Mouse (Mus musculus): ENCODE results near the gene Ddx59. TPM values are rescaled to one million over a fixed set of nuclear protein-coding genes. Genes with fewer than 3 reads are reported as not detected.

The Ddx59 gene
- polyA plus RNA-seq (2015; fragmentation: Nextera tagmentation; extraction: Ambion mirVana), result 12.5 and 13.0 TPM in 2 replicates

DNA sequence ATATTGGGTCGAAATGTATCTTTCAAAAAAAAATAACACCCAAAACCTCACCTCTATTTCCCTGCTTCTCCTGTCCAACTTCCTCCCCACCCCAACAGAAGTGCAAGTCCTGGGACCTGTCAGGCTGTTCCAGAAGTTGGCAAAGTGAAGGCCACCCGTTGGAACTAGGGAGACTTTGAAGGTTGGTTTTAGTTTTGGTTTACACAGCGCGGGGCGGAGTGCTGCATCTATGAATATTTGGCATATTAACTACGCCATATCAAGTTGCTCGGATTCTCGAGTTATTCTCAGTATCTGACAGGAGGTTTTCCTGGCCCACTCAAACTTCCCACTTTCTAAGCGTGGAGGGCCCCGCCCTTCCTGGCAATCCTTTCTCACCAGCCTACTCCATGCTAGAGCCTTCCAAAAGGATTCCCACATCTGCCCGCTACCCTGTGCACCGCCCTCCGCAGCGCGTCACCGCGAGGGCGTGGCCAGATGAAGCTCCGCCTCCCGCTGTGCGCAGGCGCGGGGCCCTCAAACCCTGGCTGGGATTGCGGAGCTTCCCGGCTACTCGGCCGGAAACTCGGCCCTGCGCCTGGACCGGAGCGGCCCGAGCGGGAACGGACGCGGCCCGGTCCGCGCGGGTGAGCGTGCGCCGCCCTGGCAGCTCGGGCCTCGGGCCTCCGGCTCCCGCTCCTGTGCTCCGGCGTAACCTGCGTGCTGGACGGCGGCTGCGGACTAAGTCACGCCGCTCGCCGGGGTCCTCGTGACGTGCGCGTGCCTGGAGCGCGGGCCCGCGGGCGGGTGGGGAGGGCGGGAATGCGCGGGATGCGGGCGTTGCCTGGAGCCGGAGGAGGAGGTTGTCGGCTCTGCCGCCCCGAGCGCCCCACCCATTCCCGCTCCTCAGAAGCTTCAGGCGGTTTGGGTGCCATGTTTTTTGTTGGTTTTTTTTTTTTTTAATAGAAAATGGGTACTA, at the start of gene Ddx59:
Ddx59 (plus strand) TSS at position 474 of the 958 bp plus-strand sequence.
- Histone ChIP-seq H3K4me3 (replicated peaks) (peak within 1 kb of the TSS; percentile 77), H3K27me3 (replicated peaks) (no peaks in the 10 kb centered on the region), H3K4me1 (0 out of 2 replicates have a peak, but pooled peaks cover 4% of the 10 kb centered on the region), H3K4me2 (peak within 1 kb of the TSS; percentile 57), H3K27ac (peak within 1 kb of the TSS; percentile 100), H3K36me3 (no peaks in the 10 kb centered on the region), H3K9ac (peak within 1 kb of the TSS; percentile 88), H3K9me3 (no peaks in the 10 kb centered on the region)
- ATAC-seq (ENCODE audit: insufficient read depth, low FRiP score, low read depth), result peak; percentile 99
- 2% methylated on average over 78 of the region's 78 CpGs for WGBS

DNA sequence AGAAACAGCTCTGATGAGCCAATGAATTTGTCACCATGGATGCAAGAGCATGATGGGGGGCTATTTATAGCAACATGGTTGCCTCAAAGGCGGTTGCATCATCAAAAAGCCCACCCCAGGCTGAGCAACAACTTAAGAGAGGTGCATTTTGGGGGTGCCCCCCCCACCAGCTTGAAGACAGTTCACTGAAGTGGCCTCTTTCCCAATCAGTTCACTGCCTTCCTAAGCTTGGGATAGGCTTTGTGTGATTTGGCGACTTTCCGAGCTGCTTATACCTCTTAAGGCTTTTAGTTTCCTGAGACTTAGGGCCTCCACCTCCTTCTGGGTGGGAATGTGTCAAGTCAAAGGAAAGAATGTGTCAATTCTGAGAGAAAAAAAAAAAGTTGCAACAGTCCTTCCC, 49.1 kb upstream of the Ddx59 start:
- no peak for ATAC-seq (ENCODE audit: insufficient read depth, low FRiP score, low read depth)
- Histone ChIP-seq H3K9me3 (no peaks in the 10 kb centered on the region), H3K9ac (no peak overlapping the region), H3K4me1 (no peaks in the 10 kb centered on the region), H3K4me3 (replicated peaks) (no peak overlapping the region), H3K36me3 (no peaks in the 10 kb centered on the region), H3K4me2 (no peak overlapping the region), H3K27ac (no peak overlapping the region), H3K27me3 (replicated peaks) (no peaks in the 10 kb centered on the region)
- WGBS, result 76% methylated on average over 3 of the region's 3 CpGs

DNA sequence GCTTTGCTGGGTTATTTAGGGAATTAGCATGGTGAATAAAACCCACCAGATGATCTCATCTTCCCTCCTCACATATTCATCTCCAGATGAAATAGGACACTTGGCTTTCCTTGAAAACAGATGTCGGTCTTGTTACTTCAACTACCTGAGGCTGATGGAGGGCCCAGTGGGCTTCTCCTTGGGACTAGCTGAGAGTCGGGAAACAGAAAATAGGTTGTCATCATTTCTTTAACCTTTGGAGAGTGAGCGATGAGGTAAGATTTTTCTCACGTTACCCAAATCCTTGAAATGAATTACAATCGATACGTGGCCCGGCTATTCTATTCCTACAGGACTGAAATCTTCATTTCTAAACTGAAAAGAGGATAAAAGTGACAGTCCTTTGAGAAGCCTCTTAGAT, 35.8 kb upstream of the Ddx59 start:
- WGBS, result 92% methylated on average over 7 of the region's 7 CpGs
- no peaks in the 10 kb centered on the region for H3K36me3 ChIP-seq

GRCm38 (mm10) chr1:136380161-136380560, 34.9 kb upstream of the Ddx59 start:
- no peaks in the 10 kb centered on the region for H3K9me3 ChIP-seq
- no peak overlapping the region for H3K27ac ChIP-seq
- no peaks in the 10 kb centered on the region for H3K27me3 ChIP-seq (replicated peaks)
- ATAC-seq (ENCODE audit: insufficient read depth, low FRiP score, low read depth), result no peak
- H3K4me3 ChIP-seq (replicated peaks), result no peak overlapping the region
- WGBS, result 82% methylated on average over 4 of the region's 4 CpGs
- H3K9ac ChIP-seq, result no peak overlapping the region
- no peak overlapping the region for H3K4me2 ChIP-seq
- no peaks in the 10 kb centered on the region for H3K4me1 ChIP-seq
- H3K36me3 ChIP-seq, result no peaks in the 10 kb centered on the region

More for the DNA sequence above, 35.8 kb upstream of the Ddx59 start:
- ATAC-seq (ENCODE audit: insufficient read depth, low FRiP score, low read depth), result no peak
- H3K27me3 ChIP-seq (replicated peaks), result no peaks in the 10 kb centered on the region
- H3K4me3 ChIP-seq (replicated peaks), result no peak overlapping the region
- no peaks in the 10 kb centered on the region for H3K9me3 ChIP-seq
- no peak overlapping the region for H3K27ac ChIP-seq
- no peaks in the 10 kb centered on the region for H3K4me1 ChIP-seq
- H3K4me2 ChIP-seq, result no peak overlapping the region
- H3K9ac ChIP-seq, result no peak overlapping the region

DNA sequence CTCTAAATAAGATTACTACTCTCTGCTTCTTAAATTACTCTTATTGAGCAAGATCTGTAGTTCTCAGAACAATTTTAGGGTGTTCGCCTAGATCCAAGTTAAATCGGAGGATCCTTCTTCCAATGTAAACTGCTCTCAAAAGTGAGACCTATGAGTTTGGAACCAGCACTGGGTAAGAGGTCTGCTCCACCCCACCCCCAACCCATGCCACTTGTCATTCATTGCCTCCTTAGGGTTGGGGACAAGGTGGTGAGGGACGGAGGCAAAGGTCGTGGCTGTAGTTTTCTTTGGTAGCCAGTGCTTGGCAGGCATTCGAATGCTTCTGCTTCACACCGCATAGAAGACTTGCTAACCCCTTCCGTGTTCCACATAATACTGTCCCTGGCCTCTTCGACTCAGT, 34.5 kb upstream of the Ddx59 start:
- Histone ChIP-seq H3K4me1 (no peaks in the 10 kb centered on the region), H3K9me3 (no peaks in the 10 kb centered on the region), H3K27me3 (replicated peaks) (no peaks in the 10 kb centered on the region), H3K4me3 (replicated peaks) (no peak overlapping the region), H3K4me2 (no peak overlapping the region), H3K36me3 (no peaks in the 10 kb centered on the region), H3K9ac (no peak overlapping the region), H3K27ac (no peak overlapping the region)
- ATAC-seq (ENCODE audit: insufficient read depth, low FRiP score, low read depth), result no peak
- WGBS, result 95% methylated on average over 8 of the region's 8 CpGs

DNA sequence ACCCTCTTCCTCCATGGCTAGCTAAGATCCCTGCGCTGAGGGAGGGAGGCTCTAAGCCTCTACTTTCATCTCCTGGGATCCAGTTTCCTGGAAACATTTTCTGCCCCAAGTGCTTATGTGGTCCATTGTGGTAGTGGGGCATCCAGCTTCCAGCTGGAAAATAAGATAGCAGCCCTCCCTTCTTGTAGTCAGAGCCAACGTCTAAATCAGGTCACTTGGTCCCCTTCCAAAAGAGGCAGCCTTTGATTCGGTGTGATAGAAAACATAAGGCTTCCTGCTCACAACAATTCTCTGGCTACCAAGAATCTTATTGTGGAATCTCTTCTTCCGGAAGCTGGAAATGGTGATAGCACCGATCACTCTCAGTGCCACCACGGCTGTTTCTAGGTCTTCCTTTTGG, 33.9 kb upstream of the Ddx59 start:
- 68% methylated on average over 6 of the region's 6 CpGs for WGBS
- Histone ChIP-seq H3K9ac (no peak overlapping the region), H3K4me1 (no peaks in the 10 kb centered on the region), H3K27me3 (replicated peaks) (no peaks in the 10 kb centered on the region), H3K36me3 (no peaks in the 10 kb centered on the region), H3K4me3 (replicated peaks) (no peak overlapping the region), H3K27ac (no peak overlapping the region), H3K9me3 (no peaks in the 10 kb centered on the region), H3K4me2 (no peak overlapping the region)
- no peak for ATAC-seq (ENCODE audit: insufficient read depth, low FRiP score, low read depth)

- H3K27me3 ChIP-seq (replicated peaks), result no peaks in the 10 kb centered on the region
- H3K4me2 ChIP-seq, result no peak overlapping the region
- no peaks in the 10 kb centered on the region for H3K36me3 ChIP-seq
- no peak overlapping the region for H3K9ac ChIP-seq
- no peak overlapping the region for H3K27ac ChIP-seq
- 86% methylated on average over 5 of the region's 5 CpGs for WGBS
- H3K4me3 ChIP-seq (replicated peaks), result no peak overlapping the region
- H3K4me1 ChIP-seq, result no peaks in the 10 kb centered on the region
- ATAC-seq (ENCODE audit: insufficient read depth, low FRiP score, low read depth), result no peak
- H3K9me3 ChIP-seq, result no peaks in the 10 kb centered on the region
Observed at GRCm38 (mm10) chr1:136381583-136381982, 33.5 kb upstream of the Ddx59 start.

- H3K27ac ChIP-seq, result no peak overlapping the region
- WGBS, result 37% methylated on average over 5 of the region's 6 CpGs
Observed at GRCm38 (mm10) chr1:136386914-136387313, 28.2 kb upstream of the Ddx59 start.

GRCm38 (mm10) chr1:136394506-136394905, 20.6 kb upstream of the Ddx59 start:
- no peak overlapping the region for H3K27ac ChIP-seq
- no peak overlapping the region for H3K4me3 ChIP-seq (replicated peaks)
- no peaks in the 10 kb centered on the region for H3K9me3 ChIP-seq
- H3K4me1 ChIP-seq, result no peaks in the 10 kb centered on the region
- no peak overlapping the region for H3K9ac ChIP-seq
- no peaks in the 10 kb centered on the region for H3K27me3 ChIP-seq (replicated peaks)
- 36% methylated on average over 10 of the region's 10 CpGs for WGBS
- H3K4me2 ChIP-seq, result no peak overlapping the region
- ATAC-seq (ENCODE audit: insufficient read depth, low FRiP score, low read depth), result no peak
- H3K36me3 ChIP-seq, result no peaks in the 10 kb centered on the region

More at GRCm38 (mm10) chr1:136386914-136387313, 28.2 kb upstream of the Ddx59 start:
- no peaks in the 10 kb centered on the region for H3K9me3 ChIP-seq
- no peak for ATAC-seq (ENCODE audit: insufficient read depth, low FRiP score, low read depth)
- H3K4me2 ChIP-seq, result no peak overlapping the region
- H3K9ac ChIP-seq, result no peak overlapping the region
- H3K27me3 ChIP-seq (replicated peaks), result no peaks in the 10 kb centered on the region
- no peak overlapping the region for H3K4me3 ChIP-seq (replicated peaks)
- no peaks in the 10 kb centered on the region for H3K4me1 ChIP-seq
- H3K36me3 ChIP-seq, result no peaks in the 10 kb centered on the region

DNA sequence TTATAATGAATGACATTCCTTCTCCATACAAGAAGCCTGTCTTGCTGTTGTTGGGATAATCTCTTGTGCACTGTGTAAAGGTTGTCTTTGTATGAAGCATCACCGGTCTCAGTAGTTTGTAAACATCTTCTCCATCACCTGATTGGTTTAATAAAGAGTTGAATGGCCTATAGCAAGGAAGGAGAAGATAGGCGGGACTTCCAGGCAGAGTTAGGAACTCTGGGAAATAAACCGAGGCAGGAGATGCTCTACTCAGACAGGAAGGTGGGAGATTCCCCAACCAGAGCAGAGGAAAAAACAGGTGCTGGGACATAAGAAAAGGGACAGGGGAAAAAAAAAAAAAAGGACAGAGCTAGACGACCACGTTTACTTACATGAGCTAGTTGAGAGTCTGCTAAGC, 20.0 kb upstream of the Ddx59 start:
- Histone ChIP-seq H3K27me3 (replicated peaks) (no peaks in the 10 kb centered on the region), H3K36me3 (no peaks in the 10 kb centered on the region), H3K9me3 (no peaks in the 10 kb centered on the region), H3K4me3 (replicated peaks) (no peak overlapping the region), H3K4me1 (no peaks in the 10 kb centered on the region), H3K9ac (no peak overlapping the region), H3K27ac (no peak overlapping the region), H3K4me2 (no peak overlapping the region)
- ATAC-seq (ENCODE audit: insufficient read depth, low FRiP score, low read depth), result no peak
- WGBS, result 40% methylated on average over 5 of the region's 5 CpGs

DNA sequence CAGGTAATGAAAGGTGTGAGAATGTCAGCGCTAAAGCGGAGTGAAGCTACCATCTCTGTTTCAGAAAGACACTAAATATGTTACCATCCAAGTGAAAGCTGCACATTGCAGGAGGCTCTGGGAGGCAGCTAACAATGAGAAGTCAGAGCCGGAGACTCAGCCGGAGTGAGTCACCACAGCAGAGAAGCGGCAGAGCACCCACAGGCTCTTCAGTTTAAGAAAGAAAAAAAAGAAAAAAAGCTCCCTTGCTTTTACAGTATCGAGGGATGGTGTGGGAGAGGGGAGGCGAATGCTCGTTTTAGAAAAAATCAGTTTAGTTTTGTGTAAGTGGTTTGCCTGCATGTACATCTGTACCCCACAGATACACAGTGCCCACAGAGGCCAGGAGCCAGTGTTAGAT, 13.8 kb upstream of the Ddx59 start:
- no peaks in the 10 kb centered on the region for H3K9me3 ChIP-seq
- H3K9ac ChIP-seq, result no peak overlapping the region
- no peak overlapping the region for H3K4me3 ChIP-seq (replicated peaks)
- no peaks in the 10 kb centered on the region for H3K36me3 ChIP-seq
- no peak overlapping the region for H3K27ac ChIP-seq
- no peaks in the 10 kb centered on the region for H3K27me3 ChIP-seq (replicated peaks)
- H3K4me2 ChIP-seq, result no peak overlapping the region
- 74% methylated on average over 8 of the region's 8 CpGs for WGBS
- ATAC-seq (ENCODE audit: insufficient read depth, low FRiP score, low read depth), result no peak
- no peaks in the 10 kb centered on the region for H3K4me1 ChIP-seq

GRCm38 (mm10) chr1:136409631-136410030, 5.4 kb upstream of the Ddx59 start:
- no peak overlapping the region for H3K4me2 ChIP-seq
- no peak for ATAC-seq (ENCODE audit: insufficient read depth, low FRiP score, low read depth)
- H3K9ac ChIP-seq, result no peak overlapping the region
- H3K27ac ChIP-seq, result no peak overlapping the region
- H3K4me1 ChIP-seq, result no peaks in the 10 kb centered on the region
- no peaks in the 10 kb centered on the region for H3K9me3 ChIP-seq
- H3K36me3 ChIP-seq, result no peaks in the 10 kb centered on the region
- 92% methylated on average over 2 of the region's 2 CpGs for WGBS
- H3K4me3 ChIP-seq (replicated peaks), result no peak overlapping the region
- no peaks in the 10 kb centered on the region for H3K27me3 ChIP-seq (replicated peaks)
